Mouse (Mus musculus) liver, adult 10 weeks (tissue): ENCODE measurements around the gene Phykpl. TPM values are rescaled to one million over a fixed set of nuclear protein-coding genes. Genes with fewer than 3 reads are reported as not detected.

ENCODE experiments used
- polyA plus RNA-seq: library from polyadenylated mRNA; stranded (reverse); fragments of 350-450 nt; fragmentation: Illumina TruSeq; extraction: RNeasy Lipid Tissue Mini Kit (QIAGEN cat#74804); gene quantifications from one replicate; pipeline ENCODE4 v1.2.3, GENCODE M21; 2014; ENCODE audit warnings: low read depth, low replicate concordance

Gene Phykpl
- polyA plus RNA-seq, result 11.0 TPM

GRCm38 (mm10) chr11:51584431-51585248 is at the start of gene Phykpl:
Gene Phykpl (plus strand): TSS chr11:51584757.

GRCm38 (mm10) chr11:51606447-51607095 is 22.0 kb downstream of the Phykpl start, which contains the start of gene Hnrnpab:
Gene Hnrnpab (minus strand): TSS chr11:51606847.

GRCm38 (mm10) chr11:51619409-51620060 is 35.0 kb downstream of the Phykpl start, which contains the start of gene Nhp2:
Gene Nhp2 (plus strand): TSS chr11:51619735.

GRCm38 (mm10) chr11:51635525-51636322 is 51.2 kb downstream of the Phykpl start, which contains the start of gene Rmnd5b:
Gene Rmnd5b (minus strand): TSS chr11:51635896.

GRCm38 (mm10) chr11:51650691-51651515 is 66.3 kb downstream of the Phykpl start, which contains the start of the genes N4bp3 and D930048N14Rik:
Gene N4bp3 (minus strand): TSS chr11:51650842.
Gene D930048N14Rik (plus strand): TSS chr11:51650954.

Other genes starting within 250 kb of the Phykpl start
- gene Hnrnpab, start 22.1 kb downstream of the Phykpl start, polyA plus RNA-seq, result 153 TPM
- 2.9 TPM for gene Nhp2, start 35.0 kb downstream of the Phykpl start, polyA plus RNA-seq
- gene Rmnd5b, start 51.1 kb downstream of the Phykpl start, polyA plus RNA-seq, result 4.6 TPM
- not detected for gene N4bp3, start 66.1 kb downstream of the Phykpl start, polyA plus RNA-seq
- gene D930048N14Rik, start 66.2 kb downstream of the Phykpl start, polyA plus RNA-seq, result 3.5 TPM
- 59.4 TPM for gene 0610009B22Rik, start 104.1 kb downstream of the Phykpl start, polyA plus RNA-seq
- 82.0 TPM for gene Sec24a, start 178.9 kb downstream of the Phykpl start, polyA plus RNA-seq
- 610 TPM for gene Sar1b, start 178.9 kb downstream of the Phykpl start, polyA plus RNA-seq